Mouse (Mus musculus): ENCODE measurements around the gene Klk9. TPM values are rescaled to one million over a fixed set of nuclear protein-coding genes. Genes with fewer than 3 reads are reported as not detected.

Klk9 gene
- polyA plus RNA-seq, 1 experiment from 2014 or later: not detected

DNA sequence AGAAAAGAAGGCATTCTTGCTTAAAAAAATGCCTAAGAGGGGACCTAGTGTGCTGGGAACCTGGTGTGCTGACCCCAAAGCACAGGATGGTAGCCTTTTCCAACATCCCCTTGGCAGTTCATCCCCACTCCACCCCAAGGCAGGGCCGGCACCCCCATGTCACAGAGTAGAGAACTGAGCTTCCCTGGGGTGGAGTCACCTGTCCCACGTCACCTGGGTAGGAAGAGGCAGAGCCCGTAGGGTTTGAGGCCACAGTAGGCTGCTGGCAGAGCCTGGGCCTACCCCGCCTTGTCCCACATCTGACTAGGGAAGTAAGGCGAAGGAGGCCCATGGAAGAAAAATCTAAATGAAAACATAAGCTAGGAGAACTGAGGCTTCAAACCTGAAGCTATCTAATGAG, 17.3 kb upstream of the Klk9 start, which contains the start of gene Klk11:
TSS of gene Klk11 (plus strand) at position 241 of the 400 bp plus-strand sequence.
- Histone ChIP-seq H3K27me3 (replicated peaks; ENCODE audit: control insufficient read depth, insufficient read depth, low read length) (no peaks in the 10 kb centered on the region), H3K27ac (ENCODE audit: low read depth, low read length) (no peak within 1 kb of the TSS), H3K9ac (ENCODE audit: low read length) (no peak within 1 kb of the TSS), H3K9me3 (replicated peaks; ENCODE audit: control insufficient read depth, low read length) (no peaks in the 10 kb centered on the region), H3K4me1 (ENCODE audit: control insufficient read depth, insufficient read depth, low read length) (no peaks in the 10 kb centered on the region), H3K4me2 (ENCODE audit: low read length) (no peak within 1 kb of the TSS), H3K4me3 (ENCODE audit: low read depth, low read length) (no peak within 1 kb of the TSS), H3K36me3 (ENCODE audit: control insufficient read depth, insufficient read depth, low read length) (no peaks in the 10 kb centered on the region)
- DNase-seq (ENCODE audit: low spot score): no peak
- no peak for ATAC-seq
- 92% methylated on average over 5 of the region's 5 CpGs for WGBS

- no peaks in the 10 kb centered on the region for H3K9me3 ChIP-seq (replicated peaks; ENCODE audit: control insufficient read depth, low read length)
- 47% methylated on average over 6 of the region's 6 CpGs for WGBS
- no peak overlapping the region for H3K4me2 ChIP-seq (ENCODE audit: low read length)
- ATAC-seq (no peak), DNase-seq (ENCODE audit: low spot score) (no peak)
- no peak overlapping the region for H3K4me3 ChIP-seq (ENCODE audit: low read depth, low read length)
- no peaks in the 10 kb centered on the region for H3K27me3 ChIP-seq (replicated peaks; ENCODE audit: control insufficient read depth, insufficient read depth, low read length)
- H3K9ac ChIP-seq (ENCODE audit: low read length): no peak overlapping the region
- H3K36me3 ChIP-seq (ENCODE audit: control insufficient read depth, insufficient read depth, low read length): no peaks in the 10 kb centered on the region
- H3K4me1 ChIP-seq (ENCODE audit: control insufficient read depth, insufficient read depth, low read length): no peaks in the 10 kb centered on the region
- no peak overlapping the region for H3K27ac ChIP-seq (ENCODE audit: low read depth, low read length)
Measured at GRCm38 (mm10) chr7:43774802-43775201, 16.9 kb upstream of the Klk9 start.

DNA sequence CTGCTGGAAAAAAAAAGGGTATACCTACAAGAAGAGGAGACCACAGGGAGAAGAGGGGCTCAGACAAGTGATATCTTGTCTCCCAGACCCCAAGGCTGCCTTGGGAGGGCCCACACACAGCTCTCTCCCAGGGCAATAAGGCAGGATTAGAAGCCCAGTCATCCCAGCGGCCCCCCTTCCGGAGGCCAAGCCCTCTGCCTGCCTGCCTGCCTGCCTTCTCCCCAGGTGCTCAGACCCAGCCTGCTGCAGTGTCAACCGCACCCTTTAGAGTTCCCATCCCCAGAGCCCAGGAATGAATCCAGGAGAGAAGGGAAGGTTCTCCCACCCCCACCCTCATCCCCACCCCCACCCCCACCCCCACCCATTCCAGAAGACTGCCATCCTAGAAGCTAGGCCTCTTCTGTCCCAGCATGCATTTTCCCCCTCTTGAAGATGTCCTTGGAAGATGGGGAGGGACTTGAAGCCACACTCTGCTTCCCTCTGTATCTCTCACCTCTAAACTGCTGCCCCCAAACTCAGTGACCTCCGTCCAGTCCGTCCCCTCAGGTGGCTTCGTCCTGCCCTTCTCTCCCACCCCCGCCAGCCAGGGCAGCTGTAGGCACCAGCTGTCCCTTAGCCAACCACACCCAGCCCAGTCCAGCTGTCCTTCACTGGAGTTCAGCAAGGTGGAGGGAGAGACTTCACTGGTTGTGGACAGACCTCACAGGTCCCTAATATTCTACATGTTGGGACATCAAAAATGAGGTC, 16.2 kb upstream of the Klk9 start:
- no peaks in the 10 kb centered on the region for H3K27me3 ChIP-seq (replicated peaks; ENCODE audit: control insufficient read depth, insufficient read depth, low read length)
- H3K27ac ChIP-seq (ENCODE audit: low read depth, low read length): no peak overlapping the region
- ATAC-seq: no peak
- 43% methylated on average over 5 of the region's 7 CpGs for WGBS
- H3K4me3 ChIP-seq (ENCODE audit: low read depth, low read length): no peak overlapping the region
- no peaks in the 10 kb centered on the region for H3K36me3 ChIP-seq (ENCODE audit: control insufficient read depth, insufficient read depth, low read length)
- no peak overlapping the region for H3K9ac ChIP-seq (ENCODE audit: low read length)
- DNase-seq (ENCODE audit: low spot score): no peak
- H3K9me3 ChIP-seq (replicated peaks; ENCODE audit: control insufficient read depth, low read length): no peaks in the 10 kb centered on the region
- H3K4me2 ChIP-seq (ENCODE audit: low read length): no peak overlapping the region
- no peaks in the 10 kb centered on the region for H3K4me1 ChIP-seq (ENCODE audit: control insufficient read depth, insufficient read depth, low read length)

- Histone ChIP-seq H3K9me3 (replicated peaks; ENCODE audit: control insufficient read depth, low read length) (no peaks in the 10 kb centered on the region), H3K27ac (ENCODE audit: low read depth, low read length) (no peak overlapping the region), H3K4me2 (ENCODE audit: low read length) (no peak overlapping the region), H3K36me3 (ENCODE audit: control insufficient read depth, insufficient read depth, low read length) (no peaks in the 10 kb centered on the region), H3K9ac (ENCODE audit: low read length) (no peak overlapping the region), H3K4me1 (ENCODE audit: control insufficient read depth, insufficient read depth, low read length) (no peaks in the 10 kb centered on the region), H3K4me3 (ENCODE audit: low read depth, low read length) (no peak overlapping the region), H3K27me3 (replicated peaks; ENCODE audit: control insufficient read depth, insufficient read depth, low read length) (no peaks in the 10 kb centered on the region)
- ATAC-seq: no peak
- DNase-seq (ENCODE audit: low spot score): no peak
- 81% methylated on average over 5 of the region's 5 CpGs for WGBS
Measured at GRCm38 (mm10) chr7:43776506-43776905, 15.2 kb upstream of the Klk9 start.

DNA sequence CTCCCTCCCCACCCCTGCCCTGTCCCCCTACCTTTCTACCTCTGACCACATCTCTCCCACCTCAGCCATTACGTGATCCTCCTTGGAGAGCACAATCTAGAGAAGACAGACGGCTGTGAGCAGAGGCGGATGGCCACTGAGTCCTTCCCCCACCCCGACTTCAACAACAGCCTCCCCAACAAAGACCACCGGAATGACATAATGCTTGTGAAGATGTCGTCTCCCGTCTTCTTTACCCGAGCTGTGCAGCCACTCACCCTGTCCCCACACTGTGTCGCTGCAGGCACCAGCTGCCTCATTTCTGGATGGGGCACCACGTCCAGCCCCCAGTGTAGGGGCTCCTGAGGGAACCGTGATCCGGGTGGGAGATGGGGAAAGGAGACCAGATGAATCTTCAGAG, 14.3 kb upstream of the Klk9 start:
- DNase-seq (ENCODE audit: low spot score): no peak
- Histone ChIP-seq H3K27me3 (replicated peaks; ENCODE audit: control insufficient read depth, insufficient read depth, low read length) (no peaks in the 10 kb centered on the region), H3K9me3 (replicated peaks; ENCODE audit: control insufficient read depth, low read length) (no peaks in the 10 kb centered on the region), H3K9ac (ENCODE audit: low read length) (no peak overlapping the region), H3K36me3 (ENCODE audit: control insufficient read depth, insufficient read depth, low read length) (no peaks in the 10 kb centered on the region), H3K4me3 (ENCODE audit: low read depth, low read length) (no peak overlapping the region), H3K4me2 (ENCODE audit: low read length) (no peak overlapping the region), H3K27ac (ENCODE audit: low read depth, low read length) (no peak overlapping the region), H3K4me1 (ENCODE audit: control insufficient read depth, insufficient read depth, low read length) (no peaks in the 10 kb centered on the region)
- ATAC-seq: no peak
- 89% methylated on average over 12 of the region's 12 CpGs for WGBS

- H3K9ac ChIP-seq (ENCODE audit: low read length): no peak overlapping the region
- WGBS: 86% methylated on average over 10 of the region's 10 CpGs
- H3K27me3 ChIP-seq (replicated peaks; ENCODE audit: control insufficient read depth, insufficient read depth, low read length): no peaks in the 10 kb centered on the region
- H3K27ac ChIP-seq (ENCODE audit: low read depth, low read length): no peak overlapping the region
- no peaks in the 10 kb centered on the region for H3K9me3 ChIP-seq (replicated peaks; ENCODE audit: control insufficient read depth, low read length)
- no peak overlapping the region for H3K4me2 ChIP-seq (ENCODE audit: low read length)
- ATAC-seq: no peak
- H3K4me3 ChIP-seq (ENCODE audit: low read depth, low read length): no peak overlapping the region
- no peak for DNase-seq (ENCODE audit: low spot score)
- no peaks in the 10 kb centered on the region for H3K4me1 ChIP-seq (ENCODE audit: control insufficient read depth, insufficient read depth, low read length)
- H3K36me3 ChIP-seq (ENCODE audit: control insufficient read depth, insufficient read depth, low read length): no peaks in the 10 kb centered on the region
Measured at GRCm38 (mm10) chr7:43778176-43778970, 13.3 kb upstream of the Klk9 start.

- no peaks in the 10 kb centered on the region for H3K4me1 ChIP-seq (ENCODE audit: control insufficient read depth, insufficient read depth, low read length)
- no peaks in the 10 kb centered on the region for H3K9me3 ChIP-seq (replicated peaks; ENCODE audit: control insufficient read depth, low read length)
- no peaks in the 10 kb centered on the region for H3K36me3 ChIP-seq (ENCODE audit: control insufficient read depth, insufficient read depth, low read length)
- no peak for ATAC-seq
- no peak overlapping the region for H3K4me2 ChIP-seq (ENCODE audit: low read length)
- no peak overlapping the region for H3K9ac ChIP-seq (ENCODE audit: low read length)
- no peaks in the 10 kb centered on the region for H3K27me3 ChIP-seq (replicated peaks; ENCODE audit: control insufficient read depth, insufficient read depth, low read length)
- H3K27ac ChIP-seq (ENCODE audit: low read depth, low read length): no peak overlapping the region
- no peak for DNase-seq (ENCODE audit: low spot score)
- no peak overlapping the region for H3K4me3 ChIP-seq (ENCODE audit: low read depth, low read length)
- 69% methylated on average over 6 of the region's 6 CpGs for WGBS
Measured at GRCm38 (mm10) chr7:43780241-43780640, 11.4 kb upstream of the Klk9 start.

DNA sequence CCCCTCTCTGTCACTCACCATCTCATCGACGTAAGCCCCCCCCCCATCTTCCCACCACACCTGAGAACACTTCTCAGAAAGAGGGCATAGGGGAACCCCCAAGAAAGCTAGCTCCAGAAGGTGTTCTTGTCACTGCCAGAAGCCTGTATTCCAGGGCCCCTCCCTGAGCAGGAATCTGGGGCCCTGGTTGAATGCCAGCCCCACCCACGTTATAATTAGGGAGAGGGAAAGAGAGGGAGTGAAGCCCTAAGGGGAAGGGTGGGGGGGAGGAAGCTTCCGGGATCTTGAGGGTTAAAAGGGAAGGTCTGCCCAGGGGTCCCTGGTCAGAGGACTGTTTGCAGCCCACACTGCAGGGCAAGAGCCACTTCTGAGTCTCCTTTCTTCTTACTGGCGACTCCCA, 10.9 kb upstream of the Klk9 start, which contains the start of gene Klk10:
TSS of gene Klk10 (plus strand) at position 290 of the 400 bp plus-strand sequence.
- no peak for DNase-seq (ENCODE audit: low spot score)
- H3K4me1 ChIP-seq (ENCODE audit: control insufficient read depth, insufficient read depth, low read length): no peaks in the 10 kb centered on the region
- no peaks in the 10 kb centered on the region for H3K9me3 ChIP-seq (replicated peaks; ENCODE audit: control insufficient read depth, low read length)
- no peaks in the 10 kb centered on the region for H3K36me3 ChIP-seq (ENCODE audit: control insufficient read depth, insufficient read depth, low read length)
- ATAC-seq: no peak
- H3K27me3 ChIP-seq (replicated peaks; ENCODE audit: control insufficient read depth, insufficient read depth, low read length): no peaks in the 10 kb centered on the region
- H3K27ac ChIP-seq (ENCODE audit: low read depth, low read length): no peak within 1 kb of the TSS
- H3K9ac ChIP-seq (ENCODE audit: low read length): no peak within 1 kb of the TSS
- WGBS: 36% methylated on average over 5 of the region's 5 CpGs
- H3K4me3 ChIP-seq (ENCODE audit: low read depth, low read length): no peak within 1 kb of the TSS
- H3K4me2 ChIP-seq (ENCODE audit: low read length): no peak within 1 kb of the TSS

GRCm38 (mm10) chr7:43781541-43781940, 10.2 kb upstream of the Klk9 start:
- DNase-seq (ENCODE audit: low spot score): no peak
- Histone ChIP-seq H3K4me1 (ENCODE audit: control insufficient read depth, insufficient read depth, low read length) (no peaks in the 10 kb centered on the region), H3K4me2 (ENCODE audit: low read length) (no peak overlapping the region), H3K9ac (ENCODE audit: low read length) (no peak overlapping the region), H3K27ac (ENCODE audit: low read depth, low read length) (no peak overlapping the region), H3K4me3 (ENCODE audit: low read depth, low read length) (no peak overlapping the region), H3K9me3 (replicated peaks; ENCODE audit: control insufficient read depth, low read length) (no peaks in the 10 kb centered on the region), H3K36me3 (ENCODE audit: control insufficient read depth, insufficient read depth, low read length) (no peaks in the 10 kb centered on the region), H3K27me3 (replicated peaks; ENCODE audit: control insufficient read depth, insufficient read depth, low read length) (no peaks in the 10 kb centered on the region)
- no peak for ATAC-seq
- 92% methylated on average over 11 of the region's 11 CpGs for WGBS

Data from forebrain, embryonic 14.5 days (tissue).